Mouse (Mus musculus) mouse embryonic stem cell (cell line): ENCODE data around the gene Ermap.

ENCODE experiments used
- in situ Hi-C, 2 experiments: fragments of 300-500 bp; cut with MboI; formaldehyde crosslinking; loops; 1 replicate in 1 of 2; 3 replicates in 1 of 2; pipeline ENCODE4 v1.14.3; 2019 to 2020; ENCODE audit warnings: low sequenced_read_pairs in 2 of 2, low pct_unique_long_range_greater_than_20kb in 1 of 2, mixed read lengths in 1 of 2; ENCODE audit not compliant: unreplicated experiment in 1 of 2

Ermap gene

DNA sequence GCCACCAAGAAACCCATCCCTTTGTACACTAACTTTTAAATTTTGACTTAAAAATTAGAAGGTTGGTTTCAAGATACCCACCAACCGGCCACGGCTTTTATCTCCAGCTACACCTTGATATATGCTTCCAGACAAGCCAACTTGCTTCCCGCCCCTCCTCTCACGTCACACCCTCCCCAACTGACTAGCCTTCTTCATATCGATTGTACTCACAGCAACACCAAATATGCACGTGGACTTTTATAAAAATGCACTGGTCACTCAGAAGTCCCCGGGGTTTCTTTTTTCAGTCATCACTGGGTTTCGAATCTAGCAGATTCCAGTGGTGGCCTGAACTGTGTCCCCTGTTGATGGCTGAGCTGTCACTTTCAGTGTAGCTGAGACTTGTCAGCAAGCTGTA is 807 bp upstream of the Ermap start:
- in situ Hi-C loops: no loop called here

DNA sequence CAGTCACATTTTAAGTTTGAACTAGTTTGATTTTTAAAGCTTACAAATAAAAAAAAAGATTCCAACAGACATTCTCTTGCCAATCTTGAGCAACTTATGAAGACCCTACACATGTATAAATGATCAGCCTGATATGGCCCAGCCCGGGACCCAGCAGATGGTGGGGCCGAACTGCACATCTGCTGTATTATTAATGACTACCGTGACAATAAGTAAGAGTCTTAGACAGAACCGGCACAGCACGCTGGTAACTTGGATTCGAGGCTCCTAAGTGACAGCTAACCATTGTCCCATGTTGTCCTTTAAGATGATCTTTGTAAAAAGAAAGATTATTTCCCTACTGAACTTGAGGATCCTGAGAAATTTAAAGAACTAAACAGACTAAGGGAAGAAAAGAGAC is 419 bp downstream of the Ermap start:
- in situ Hi-C loops: no loop called here

- in situ Hi-C loops: no loop called here
Measured at GRCm38 (mm10) chr4:119188060-119188785, 1.6 kb downstream of the Ermap start.

DNA sequence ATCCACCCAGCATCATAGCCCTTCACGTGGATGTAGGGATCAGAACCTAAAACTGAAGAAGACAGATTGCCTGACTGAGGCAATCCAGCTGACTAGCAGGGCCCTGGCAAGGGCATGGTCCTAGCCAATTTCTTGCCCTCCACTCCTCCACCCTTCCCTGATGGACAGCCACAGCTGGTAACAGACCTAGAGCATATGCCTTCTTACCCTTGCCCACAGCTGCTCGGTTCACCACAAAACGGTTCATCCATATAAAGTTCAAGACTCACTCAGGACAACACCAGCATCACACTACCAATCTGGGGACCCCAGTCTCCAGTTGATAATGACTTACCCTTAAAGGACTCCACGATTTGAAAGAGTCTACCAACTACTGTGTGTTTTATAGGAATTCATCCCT is 4.0 kb downstream of the Ermap start:
- in situ Hi-C loops: no loop called here

- in situ Hi-C loops: no loop called here
Measured at GRCm38 (mm10) chr4:119183525-119183924, 6.3 kb downstream of the Ermap start.

DNA sequence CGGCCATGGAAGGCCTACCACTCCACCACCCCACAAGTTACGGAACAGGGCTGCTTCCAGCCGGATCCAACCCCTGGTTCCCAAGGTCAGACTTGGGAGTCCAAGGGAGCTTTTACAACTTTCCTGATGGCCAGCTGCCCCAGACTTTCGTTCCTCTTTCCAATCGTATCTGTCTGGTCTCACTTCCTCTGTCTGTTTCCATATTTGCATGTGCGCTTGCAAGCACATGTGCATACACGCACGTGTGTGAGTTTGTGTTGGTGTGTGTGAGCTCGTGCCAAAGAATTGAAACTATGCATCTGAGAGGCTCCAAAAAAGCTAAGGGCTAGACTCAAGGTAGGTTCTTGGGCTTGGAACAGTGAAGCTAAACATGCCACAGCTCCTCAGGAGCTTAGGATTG is 8.4 kb downstream of the Ermap start:
- in situ Hi-C loops: no loop called here

DNA sequence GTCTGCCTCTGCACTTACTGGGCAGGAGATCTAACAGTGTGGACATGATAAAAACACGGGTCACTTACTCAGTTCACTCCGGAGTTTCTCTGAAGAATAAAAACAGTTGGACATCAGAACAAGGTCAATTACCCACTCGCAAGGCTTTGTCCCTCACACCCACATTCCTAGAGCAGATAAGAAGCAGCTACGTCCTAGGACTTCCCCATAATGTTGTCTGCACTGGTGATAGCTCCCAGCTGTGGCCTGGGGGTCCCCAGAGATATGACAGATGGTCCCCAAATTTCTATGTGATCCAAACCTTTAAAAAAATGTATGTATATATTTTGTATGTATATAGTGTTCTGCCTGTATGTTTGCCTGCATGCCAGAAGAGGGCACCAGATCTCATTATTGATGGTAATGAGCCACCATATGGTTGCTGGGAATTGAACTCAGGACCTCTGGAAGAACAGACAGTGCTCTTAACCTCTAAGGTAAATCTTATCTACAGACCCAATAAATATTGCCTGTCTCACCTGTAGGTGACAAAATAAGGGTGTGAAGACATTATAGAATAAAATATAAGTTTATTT is 9.6 kb downstream of the Ermap start:
- in situ Hi-C loops: no loop called here

GRCm38 (mm10) chr4:119178331-119178730 is 11.5 kb downstream of the Ermap start:
- in situ Hi-C loops: no loop called here

DNA sequence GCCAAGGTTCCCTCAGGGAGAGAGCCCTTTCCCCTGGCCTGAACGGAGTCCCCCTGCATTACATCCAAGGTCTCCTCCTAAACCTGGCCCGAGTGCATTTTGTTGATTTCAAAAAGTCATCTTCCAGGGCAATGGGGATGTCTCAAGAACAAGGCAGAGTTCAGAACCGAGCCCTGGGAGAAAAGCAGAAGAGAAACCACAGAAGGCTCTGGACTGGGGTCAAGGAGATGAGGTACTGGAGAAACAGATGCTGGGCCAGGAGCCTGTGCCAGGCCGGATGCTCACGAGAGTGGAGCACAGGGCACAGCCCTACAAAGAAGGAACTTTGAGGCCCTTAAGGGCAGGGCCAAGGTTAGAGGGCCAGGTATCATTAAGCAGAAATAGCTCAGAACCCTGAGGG is 12.1 kb downstream of the Ermap start:
- in situ Hi-C loops: no loop called here

DNA sequence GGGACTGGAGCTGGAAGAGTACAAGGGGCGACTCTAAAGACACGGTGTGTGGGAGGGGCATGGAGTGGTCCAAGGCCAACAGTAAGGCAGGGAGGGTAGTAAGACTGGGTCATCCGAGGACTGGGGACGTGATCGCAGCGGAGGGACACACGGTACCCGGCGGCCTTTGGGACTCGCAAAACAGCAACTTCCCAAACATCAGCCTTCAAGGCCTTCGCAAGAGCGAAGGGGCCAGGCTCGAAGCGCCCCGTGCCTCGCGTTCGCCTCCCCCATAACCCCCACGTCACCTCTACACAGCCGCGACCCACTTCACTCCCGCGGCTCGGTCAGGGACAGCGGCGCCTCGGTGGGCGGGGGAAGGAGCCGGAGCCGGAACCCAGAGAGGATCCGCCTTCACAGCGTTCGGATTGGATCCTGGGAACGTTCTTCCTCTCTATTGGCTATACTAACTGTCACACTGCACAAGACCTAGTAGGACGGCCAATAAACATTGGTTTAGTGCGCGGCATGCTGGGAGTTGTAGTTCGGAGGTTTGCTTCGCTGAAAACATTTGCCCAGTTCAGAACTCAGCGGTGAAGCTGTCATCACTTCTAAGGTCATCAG is 15.9 kb downstream of the Ermap start, which contains the start of gene Zfp691:
Gene Zfp691 (minus strand): TSS at position 345 of the 603 bp plus-strand sequence.
- in situ Hi-C loops: loop anchor here (25.0 kb wide), 3 partner anchors 437 to 562 kb away; partner anchors contain the start of genes Cfap57 (in 1 of the 2), Ebna1bp2 (in 1 of the 2) and Olfr1339 (in 1 of the 2)

GRCm38 (mm10) chr4:119172919-119173650 is 16.7 kb downstream of the Ermap start:
- in situ Hi-C loops: loop anchor here (25.0 kb wide), 3 partner anchors 436 to 561 kb away; partner anchors contain the start of genes Cfap57 (in 1 of the 2), Ebna1bp2 (in 1 of the 2) and Olfr1339 (in 1 of the 2)

- in situ Hi-C loops: loop anchor here (5.0 to 25.0 kb wide), 4 partner anchors 160 to 555 kb away; partner anchors contain the start of genes Cfap57 (in 1 of the 2), Ebna1bp2 (in 1 of the 2) and Olfr1339 (in 1 of the 2)
Measured at GRCm38 (mm10) chr4:119167663-119168062, 22.1 kb downstream of the Ermap start.

DNA sequence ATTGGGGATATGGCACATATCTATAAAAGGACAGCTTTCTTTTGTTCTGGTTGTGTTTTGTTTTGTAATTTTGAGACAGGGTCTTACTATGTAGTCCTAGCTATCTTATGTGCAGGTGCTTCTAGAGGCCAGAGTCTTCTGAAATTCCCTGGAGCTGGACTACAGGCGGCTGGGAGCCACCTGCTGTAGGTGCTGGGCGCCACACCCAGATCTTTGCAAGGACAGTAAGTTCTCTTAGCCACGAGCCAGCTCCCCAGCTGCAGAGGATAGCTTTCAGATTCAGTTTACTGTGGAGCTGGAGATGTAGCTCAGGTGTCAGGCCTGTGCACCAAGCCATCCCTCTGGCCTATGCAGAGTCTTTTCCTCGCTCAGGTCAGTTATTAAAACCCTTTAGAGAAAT is 22.7 kb downstream of the Ermap start:
- in situ Hi-C loops: loop anchor here (5.0 to 25.0 kb wide), 4 partner anchors 160 to 555 kb away; partner anchors contain the start of genes Cfap57 (in 1 of the 2), Ebna1bp2 (in 1 of the 2) and Olfr1339 (in 1 of the 2)

DNA sequence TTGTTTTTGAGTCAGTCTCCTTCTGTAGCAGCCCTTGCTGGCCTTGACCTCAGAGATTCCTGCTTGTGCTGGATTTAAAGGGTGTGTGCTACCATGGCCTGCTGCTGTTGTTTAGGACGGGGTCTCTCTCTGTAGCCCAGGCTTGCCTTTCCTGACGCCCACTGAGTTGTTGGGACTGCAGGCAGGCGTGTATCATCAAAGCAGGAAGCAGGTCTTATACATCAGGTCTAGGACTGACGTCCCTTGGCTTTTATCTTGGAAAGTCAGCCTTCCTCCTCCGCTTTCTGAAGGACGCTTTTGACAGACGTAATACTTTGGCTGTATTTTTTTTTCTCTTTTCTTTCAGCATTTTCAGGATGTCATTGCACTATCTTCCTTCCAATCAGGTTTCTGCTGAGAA is 23.9 kb downstream of the Ermap start:
- in situ Hi-C loops: loop anchor here (5.0 to 25.0 kb wide), 4 partner anchors 159 to 554 kb away; partner anchors contain the start of genes Cfap57 (in 1 of the 2), Ebna1bp2 (in 1 of the 2) and Olfr1339 (in 1 of the 2)

DNA sequence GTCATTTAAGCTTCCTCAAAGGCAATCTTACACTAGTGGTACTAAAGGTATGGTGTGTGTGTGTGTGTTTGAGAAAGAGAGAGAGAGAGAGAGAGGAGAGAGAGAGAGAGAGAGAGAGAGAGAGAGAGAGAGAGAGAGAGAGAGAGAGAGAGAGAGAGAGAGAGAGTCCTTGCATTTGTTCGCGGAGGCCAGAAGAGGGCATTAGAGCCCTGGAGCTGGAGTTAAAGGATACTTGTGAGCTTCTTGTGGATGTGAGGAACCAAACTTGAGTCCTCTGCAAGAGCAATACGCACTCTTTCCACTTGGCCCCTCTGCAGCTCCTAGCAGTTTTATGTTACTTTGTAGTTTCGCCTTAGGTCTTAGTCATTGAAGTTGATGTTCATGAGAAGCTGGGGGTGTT is 26.8 kb downstream of the Ermap start:
- in situ Hi-C loops: loop anchor here (25.0 kb wide), 3 partner anchors 426 to 551 kb away; partner anchors contain the start of genes Cfap57 (in 1 of the 2), Ebna1bp2 (in 1 of the 2) and Olfr1339 (in 1 of the 2)

- in situ Hi-C loops: loop anchor here (25.0 kb wide), 3 partner anchors 424 to 549 kb away; partner anchors contain the start of genes Cfap57 (in 1 of the 2), Ebna1bp2 (in 1 of the 2) and Olfr1339 (in 1 of the 2)
Measured at GRCm38 (mm10) chr4:119161358-119161757, 28.5 kb downstream of the Ermap start.

DNA sequence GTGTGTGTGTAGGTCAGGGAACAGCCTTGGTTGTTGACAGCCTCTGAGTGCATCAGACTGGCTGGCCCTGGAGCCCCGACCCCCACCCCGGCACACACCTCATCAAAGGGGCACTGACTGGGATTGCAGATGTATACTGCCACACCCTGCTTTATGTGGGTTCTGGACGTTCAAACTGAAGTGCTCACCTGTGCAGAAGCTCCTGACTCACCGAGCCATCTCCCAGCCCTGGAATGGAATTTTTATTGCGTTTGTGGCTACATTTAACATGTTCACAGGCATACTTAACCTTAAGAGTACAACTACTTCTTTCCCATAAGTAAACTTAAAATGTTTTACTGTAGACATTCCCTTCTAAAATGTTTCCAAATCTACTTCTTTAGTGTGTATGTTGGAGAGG is 31.9 kb downstream of the Ermap start:
- in situ Hi-C loops: loop anchor here (25.0 kb wide), 3 partner anchors 421 to 546 kb away; partner anchors contain the start of genes Cfap57 (in 1 of the 2), Ebna1bp2 (in 1 of the 2) and Olfr1339 (in 1 of the 2)

DNA sequence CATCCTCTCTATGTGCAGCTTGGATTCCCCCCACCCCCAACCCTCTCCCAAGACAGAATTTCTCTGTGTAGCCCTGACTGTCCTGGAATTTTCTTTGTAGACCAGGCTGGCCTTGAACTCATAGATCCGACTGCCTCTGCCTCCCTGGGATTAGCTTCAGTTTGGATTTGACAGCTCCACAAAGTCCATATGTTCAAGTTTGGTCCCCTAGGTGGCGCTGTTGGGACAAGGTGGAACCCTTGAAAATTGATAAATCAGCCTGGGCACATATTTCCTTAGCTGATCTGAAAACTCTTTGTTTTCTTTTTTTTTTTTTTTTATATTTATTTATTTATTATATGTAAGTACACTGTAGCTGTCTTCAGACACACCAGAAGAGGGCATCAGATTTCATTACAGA is 32.6 kb downstream of the Ermap start:
- in situ Hi-C loops: loop anchor here (25.0 kb wide), 3 partner anchors 420 to 545 kb away; partner anchors contain the start of genes Cfap57 (in 1 of the 2), Ebna1bp2 (in 1 of the 2) and Olfr1339 (in 1 of the 2)
